Mouse (Mus musculus): ENCODE measurements at regions not wholly inside any gene's neighbourhood (a gene's known extent, or its start where the extent isn't known, plus 50 kb on each side); places are given as distances from the start of the nearest gene placed in this dataset.

DNA sequence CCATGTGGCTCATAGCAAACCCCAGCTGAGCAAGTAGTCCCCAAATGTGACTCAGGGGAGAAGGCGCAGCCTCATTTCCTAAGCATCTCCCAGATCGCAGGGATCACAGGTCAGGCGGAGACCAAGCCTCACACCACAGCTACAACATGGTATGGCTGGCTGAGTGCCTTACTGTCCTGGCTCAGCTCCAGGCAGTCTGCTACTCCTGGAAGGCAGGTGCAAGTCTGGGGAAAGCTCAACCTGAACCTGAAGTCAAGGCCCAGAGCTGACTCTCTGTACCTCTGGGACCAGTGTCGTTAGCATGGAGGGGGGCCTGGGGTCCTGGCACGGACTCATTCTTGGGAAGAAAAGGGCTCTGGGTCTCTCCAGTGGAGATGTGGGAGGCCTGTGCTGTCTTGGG lies 113.0 kb upstream of the A530016L24Rik start:
- WGBS, result 62% methylated on average over 5 of the region's 5 CpGs
- Histone ChIP-seq H3K4me3 (replicated peaks; ENCODE audit: low read length) (no peak overlapping the region), H3K27ac (ENCODE audit: low read length) (no peak overlapping the region), H3K27me3 (replicated peaks; ENCODE audit: control insufficient read depth, insufficient read depth, low read length) (no peaks in the 10 kb centered on the region), H3K9me3 (ENCODE audit: control insufficient read depth, low read length) (no peaks in the 10 kb centered on the region), H3K4me1 (replicated peaks; ENCODE audit: control insufficient read depth, insufficient read depth, low read length) (peaks cover 20% of the 10 kb centered on the region), H3K36me3 (ENCODE audit: control insufficient read depth, insufficient read depth) (no peaks in the 10 kb centered on the region), H3K9ac (replicated peaks; ENCODE audit: low read depth, low read length) (no peak overlapping the region), H3K4me2 (ENCODE audit: low read length) (no peak overlapping the region)
- ATAC-seq, result no peak

- WGBS, result 91% methylated on average over 8 of the region's 8 CpGs
- ATAC-seq, result no peak
Measured at GRCm38 (mm10) chr12:112376701-112377100, 112.5 kb upstream of the A530016L24Rik start.

DNA sequence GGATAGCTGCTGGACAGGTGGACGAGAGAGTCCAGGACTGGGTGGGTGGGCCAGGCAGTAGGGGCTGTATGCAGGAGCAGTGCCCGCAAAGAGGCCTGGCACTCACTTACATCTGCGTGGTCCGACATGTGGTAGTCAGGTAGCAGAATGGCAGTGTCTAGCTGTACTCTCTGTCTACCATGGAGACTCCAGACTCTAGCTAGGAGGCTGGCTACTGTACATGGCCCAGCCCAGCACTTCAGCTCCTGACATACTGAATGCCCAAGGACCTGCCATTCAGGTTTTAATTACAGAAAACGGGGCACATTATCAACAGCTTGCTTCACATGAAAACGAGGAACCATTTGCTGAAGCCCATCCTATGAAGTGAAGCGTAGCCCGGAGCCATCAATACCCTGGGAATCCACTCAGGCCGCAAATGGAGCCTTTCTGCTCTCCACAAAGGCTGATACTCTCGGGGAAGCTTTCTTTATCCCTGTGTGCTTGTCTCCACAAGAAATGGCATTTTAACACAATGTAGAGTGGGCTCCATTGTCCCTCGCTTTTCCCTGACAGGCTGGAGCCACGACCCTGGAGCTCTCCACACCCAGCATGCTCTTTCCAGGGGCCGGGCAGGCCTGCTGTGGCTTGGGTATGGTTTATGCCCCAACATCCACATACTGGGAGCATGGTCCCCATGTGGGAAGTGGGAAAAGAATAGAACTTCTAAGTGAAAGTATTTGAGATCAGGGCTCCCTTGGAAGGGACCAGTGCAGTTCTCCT lies 110.6 kb upstream of the A530016L24Rik start:
- ATAC-seq, result peak; percentile 55; the same call in 1 of the 2 replicates
- H3K4me3 ChIP-seq (replicated peaks; ENCODE audit: low read length), result no peak overlapping the region
- H3K4me1 ChIP-seq (replicated peaks; ENCODE audit: control insufficient read depth, insufficient read depth, low read length), result peaks cover 15% of the 10 kb centered on the region; the same call in 1 of the 2 replicates
- no peak overlapping the region for H3K27ac ChIP-seq (ENCODE audit: low read length)
- H3K9me3 ChIP-seq (ENCODE audit: control insufficient read depth, low read length), result no peaks in the 10 kb centered on the region
- 28% methylated on average over 13 of the region's 13 CpGs for WGBS
- H3K27me3 ChIP-seq (replicated peaks; ENCODE audit: control insufficient read depth, insufficient read depth, low read length), result no peaks in the 10 kb centered on the region
- H3K9ac ChIP-seq (replicated peaks; ENCODE audit: low read depth, low read length), result no peak overlapping the region
- no peak overlapping the region for H3K4me2 ChIP-seq (ENCODE audit: low read length)
- H3K36me3 ChIP-seq (ENCODE audit: control insufficient read depth, insufficient read depth), result no peaks in the 10 kb centered on the region

More at GRCm38 (mm10) chr12:112376701-112377100, 112.5 kb upstream of the A530016L24Rik start:
- Histone ChIP-seq H3K4me2 (ENCODE audit: low read length) (no peak overlapping the region), H3K4me1 (replicated peaks; ENCODE audit: control insufficient read depth, insufficient read depth, low read length) (peaks cover 20% of the 10 kb centered on the region), H3K27ac (ENCODE audit: low read length) (no peak overlapping the region), H3K36me3 (ENCODE audit: control insufficient read depth, insufficient read depth) (no peaks in the 10 kb centered on the region), H3K9ac (replicated peaks; ENCODE audit: low read depth, low read length) (no peak overlapping the region), H3K4me3 (replicated peaks; ENCODE audit: low read length) (no peak overlapping the region), H3K27me3 (replicated peaks; ENCODE audit: control insufficient read depth, insufficient read depth, low read length) (no peaks in the 10 kb centered on the region), H3K9me3 (ENCODE audit: control insufficient read depth, low read length) (no peaks in the 10 kb centered on the region)

DNA sequence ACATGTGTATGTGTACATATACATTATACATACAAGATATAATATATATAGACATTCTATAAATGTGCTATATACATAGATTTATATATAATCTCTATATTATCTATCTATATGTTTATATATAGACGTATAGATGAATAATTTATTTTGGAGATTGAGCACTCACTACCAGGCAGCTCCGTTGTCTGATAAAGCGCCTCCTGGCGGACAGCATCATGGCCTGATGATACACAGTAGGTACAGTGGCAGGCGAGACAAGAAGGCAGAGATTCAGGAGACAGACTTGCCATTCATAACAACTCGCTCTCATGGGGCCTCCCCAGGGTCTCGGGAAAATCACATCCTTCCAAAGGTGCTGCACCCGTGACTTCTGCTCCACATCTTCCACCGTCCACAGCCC lies 101.4 kb upstream of the A530016L24Rik start:
- whole genome bisulfite sequencing, result 64% methylated on average over 9 of the region's 9 CpGs
- H3K9me3 ChIP-seq (ENCODE audit: control insufficient read depth, low read length), result no peaks in the 10 kb centered on the region
- no peak for ATAC-seq
- no peak overlapping the region for H3K4me3 ChIP-seq (replicated peaks; ENCODE audit: low read length)
- no peak overlapping the region for H3K27ac ChIP-seq (ENCODE audit: low read length)
- H3K27me3 ChIP-seq (replicated peaks; ENCODE audit: control insufficient read depth, insufficient read depth, low read length), result no peaks in the 10 kb centered on the region
- no peak overlapping the region for H3K9ac ChIP-seq (replicated peaks; ENCODE audit: low read depth, low read length)
- no peak overlapping the region for H3K4me2 ChIP-seq (ENCODE audit: low read length)
- H3K36me3 ChIP-seq (ENCODE audit: control insufficient read depth, insufficient read depth), result no peaks in the 10 kb centered on the region
- H3K4me1 ChIP-seq (replicated peaks; ENCODE audit: control insufficient read depth, insufficient read depth, low read length), result peaks cover 11% of the 10 kb centered on the region

GRCm38 (mm10) chr12:112395909-112396308 lies 93.3 kb upstream of the A530016L24Rik start:
- no peak overlapping the region for H3K4me2 ChIP-seq (ENCODE audit: low read length)
- H3K27me3 ChIP-seq (replicated peaks; ENCODE audit: control insufficient read depth, insufficient read depth, low read length), result no peaks in the 10 kb centered on the region
- peak; percentile 58 for ATAC-seq
- peaks cover 16% of the 10 kb centered on the region for H3K4me1 ChIP-seq (replicated peaks; ENCODE audit: control insufficient read depth, insufficient read depth, low read length)
- H3K9me3 ChIP-seq (ENCODE audit: control insufficient read depth, low read length), result no peaks in the 10 kb centered on the region
- H3K36me3 ChIP-seq (ENCODE audit: control insufficient read depth, insufficient read depth), result no peaks in the 10 kb centered on the region
- H3K27ac ChIP-seq (ENCODE audit: low read length), result no peak overlapping the region
- no peak overlapping the region for H3K4me3 ChIP-seq (replicated peaks; ENCODE audit: low read length)
- WGBS, result 43% methylated on average over 13 of the region's 13 CpGs
- H3K9ac ChIP-seq (replicated peaks; ENCODE audit: low read depth, low read length), result no peak overlapping the region

- Histone ChIP-seq H3K4me3 (replicated peaks; ENCODE audit: low read length) (no peak overlapping the region), H3K4me2 (ENCODE audit: low read length) (no peak overlapping the region), H3K9me3 (ENCODE audit: control insufficient read depth, low read length) (no peaks in the 10 kb centered on the region), H3K4me1 (replicated peaks; ENCODE audit: control insufficient read depth, insufficient read depth, low read length) (peaks cover 7% of the 10 kb centered on the region; the same call in 1 of the 2 replicates), H3K36me3 (ENCODE audit: control insufficient read depth, insufficient read depth) (no peaks in the 10 kb centered on the region), H3K9ac (replicated peaks; ENCODE audit: low read depth, low read length) (no peak overlapping the region), H3K27ac (ENCODE audit: low read length) (no peak overlapping the region), H3K27me3 (replicated peaks; ENCODE audit: control insufficient read depth, insufficient read depth, low read length) (no peaks in the 10 kb centered on the region)
- ATAC-seq, result peak; percentile 50; the same call in 1 of the 2 replicates
- 44% methylated on average over 11 of the region's 11 CpGs for WGBS
Measured at GRCm38 (mm10) chr12:112403688-112404240, 85.5 kb upstream of the A530016L24Rik start.

GRCm38 (mm10) chr12:112404338-112404737 lies 84.9 kb upstream of the A530016L24Rik start:
- ATAC-seq, result no peak
- no peak overlapping the region for H3K4me2 ChIP-seq (ENCODE audit: low read length)
- no peaks in the 10 kb centered on the region for H3K27me3 ChIP-seq (replicated peaks; ENCODE audit: control insufficient read depth, insufficient read depth, low read length)
- peaks cover 7% of the 10 kb centered on the region; the same call in 1 of the 2 replicates for H3K4me1 ChIP-seq (replicated peaks; ENCODE audit: control insufficient read depth, insufficient read depth, low read length)
- H3K36me3 ChIP-seq (ENCODE audit: control insufficient read depth, insufficient read depth), result no peaks in the 10 kb centered on the region
- WGBS, result 57% methylated on average over 12 of the region's 12 CpGs
- H3K27ac ChIP-seq (ENCODE audit: low read length), result no peak overlapping the region
- H3K9me3 ChIP-seq (ENCODE audit: control insufficient read depth, low read length), result no peaks in the 10 kb centered on the region
- no peak overlapping the region for H3K4me3 ChIP-seq (replicated peaks; ENCODE audit: low read length)
- no peak overlapping the region for H3K9ac ChIP-seq (replicated peaks; ENCODE audit: low read depth, low read length)

GRCm38 (mm10) chr12:112405781-112406213 lies 83.5 kb upstream of the A530016L24Rik start:
- no peak overlapping the region for H3K27ac ChIP-seq (ENCODE audit: low read length)
- H3K9me3 ChIP-seq (ENCODE audit: control insufficient read depth, low read length), result no peaks in the 10 kb centered on the region
- no peaks in the 10 kb centered on the region for H3K27me3 ChIP-seq (replicated peaks; ENCODE audit: control insufficient read depth, insufficient read depth, low read length)
- ATAC-seq, result no peak
- peaks cover 7% of the 10 kb centered on the region; the same call in 1 of the 2 replicates for H3K4me1 ChIP-seq (replicated peaks; ENCODE audit: control insufficient read depth, insufficient read depth, low read length)
- 82% methylated on average over 12 of the region's 12 CpGs for WGBS
- H3K4me2 ChIP-seq (ENCODE audit: low read length), result no peak overlapping the region
- H3K36me3 ChIP-seq (ENCODE audit: control insufficient read depth, insufficient read depth), result no peaks in the 10 kb centered on the region
- H3K4me3 ChIP-seq (replicated peaks; ENCODE audit: low read length), result no peak overlapping the region
- H3K9ac ChIP-seq (replicated peaks; ENCODE audit: low read depth, low read length), result no peak overlapping the region

DNA sequence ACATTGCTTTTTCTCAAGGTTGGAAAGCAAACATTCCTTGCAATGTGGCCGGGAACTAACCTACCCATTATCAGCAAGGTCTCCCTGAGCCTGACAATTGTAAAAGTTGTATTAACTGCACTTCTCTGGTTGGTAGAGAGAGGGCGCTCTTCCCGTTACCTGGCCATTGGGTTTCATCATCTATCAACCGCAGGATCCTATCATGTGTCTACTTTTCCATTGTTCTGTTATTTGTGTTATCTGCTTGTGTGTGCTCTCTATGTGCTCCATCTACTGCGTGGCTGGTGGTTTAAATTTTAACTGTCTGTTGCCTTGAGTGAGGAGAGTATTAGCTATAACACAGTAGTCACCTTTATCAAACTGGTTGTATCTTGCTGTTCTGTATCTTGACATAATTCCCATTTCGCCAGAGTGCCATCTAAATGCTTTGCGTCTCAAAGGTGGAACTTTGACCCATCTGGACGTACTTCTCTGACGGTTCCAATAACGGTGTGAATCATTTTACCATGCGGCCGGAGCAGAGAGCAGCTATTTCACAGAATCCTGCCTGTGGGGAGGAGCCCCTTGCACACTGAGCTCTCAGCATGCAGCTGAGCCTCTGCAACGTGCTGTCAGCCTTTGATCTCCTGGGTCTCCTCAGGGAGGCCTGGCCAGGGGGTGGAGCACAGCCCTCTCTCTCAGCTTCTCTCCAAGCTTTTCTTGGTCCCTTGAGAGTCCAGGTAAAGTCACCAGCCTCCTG lies 77.5 kb upstream of the A530016L24Rik start:
- no peak overlapping the region for H3K27ac ChIP-seq (ENCODE audit: low read length)
- no peaks in the 10 kb centered on the region for H3K36me3 ChIP-seq (ENCODE audit: control insufficient read depth, insufficient read depth)
- peaks cover 20% of the 10 kb centered on the region for H3K4me1 ChIP-seq (replicated peaks; ENCODE audit: control insufficient read depth, insufficient read depth, low read length)
- WGBS, result 23% methylated on average over 13 of the region's 13 CpGs
- H3K9me3 ChIP-seq (ENCODE audit: control insufficient read depth, low read length), result no peaks in the 10 kb centered on the region
- no peak overlapping the region for H3K4me2 ChIP-seq (ENCODE audit: low read length)
- H3K4me3 ChIP-seq (replicated peaks; ENCODE audit: low read length), result no peak overlapping the region
- no peak overlapping the region for H3K9ac ChIP-seq (replicated peaks; ENCODE audit: low read depth, low read length)
- ATAC-seq, result no peak
- no peaks in the 10 kb centered on the region for H3K27me3 ChIP-seq (replicated peaks; ENCODE audit: control insufficient read depth, insufficient read depth, low read length)

Data from forebrain, embryonic 16.5 days (tissue).